Mouse (Mus musculus) CD4-positive, CD25-positive, alpha-beta regulatory T cell, adult 4 months (primary cell): ENCODE results near the gene Acbd4. TPM values are rescaled to one million over a fixed set of nuclear protein-coding genes. Genes with fewer than 3 reads are reported as not detected.

ENCODE experiments used
- ATAC-seq: one replicate; pipeline ENCODE4 v1.8.0; 2017
- polyA plus RNA-seq, 2 experiments: library from polyadenylated mRNA; unstranded; fragments of 100-300 nt; shearing (Covaris generic); gene quantifications; one replicate each; pipeline ENCODE4 v1.2.1; 2017

Gene Acbd4
- polyA plus RNA-seq, 2 experiments from 2014 or later, result 19.7 to 25.2 TPM

DNA sequence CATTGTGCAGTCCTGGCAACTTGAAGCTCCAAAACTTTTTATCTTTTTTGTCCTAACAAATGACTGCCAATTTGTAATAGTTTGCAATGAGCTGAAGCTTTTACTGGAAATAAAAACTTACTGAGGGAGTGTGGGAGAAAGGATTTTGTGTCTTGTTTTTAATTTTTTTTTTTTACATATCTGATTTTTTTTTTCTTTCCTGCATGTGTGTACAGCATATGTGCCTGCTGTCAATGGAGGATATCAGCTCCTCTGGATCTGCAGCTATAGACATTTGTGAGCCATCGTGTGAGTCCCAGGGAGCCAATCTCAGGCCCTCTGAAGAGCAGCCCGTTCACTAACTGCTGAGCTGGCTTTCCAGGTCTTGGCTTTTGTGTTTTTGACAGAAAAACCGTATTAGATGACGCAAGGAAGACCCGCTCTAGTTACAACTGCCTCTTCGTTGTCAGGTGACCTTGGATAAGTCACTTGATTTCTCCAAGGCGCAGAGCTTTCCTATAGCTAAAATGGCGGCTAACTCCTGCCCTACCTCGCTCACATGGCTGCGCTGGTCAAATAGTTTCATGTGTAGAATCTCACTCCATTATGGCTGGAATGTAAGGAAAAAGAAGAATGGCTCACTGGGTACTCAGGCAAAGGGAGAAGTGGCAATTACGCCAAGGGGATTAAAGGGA lies 12.9 kb downstream of the Acbd4 start:
- no peak for ATAC-seq

DNA sequence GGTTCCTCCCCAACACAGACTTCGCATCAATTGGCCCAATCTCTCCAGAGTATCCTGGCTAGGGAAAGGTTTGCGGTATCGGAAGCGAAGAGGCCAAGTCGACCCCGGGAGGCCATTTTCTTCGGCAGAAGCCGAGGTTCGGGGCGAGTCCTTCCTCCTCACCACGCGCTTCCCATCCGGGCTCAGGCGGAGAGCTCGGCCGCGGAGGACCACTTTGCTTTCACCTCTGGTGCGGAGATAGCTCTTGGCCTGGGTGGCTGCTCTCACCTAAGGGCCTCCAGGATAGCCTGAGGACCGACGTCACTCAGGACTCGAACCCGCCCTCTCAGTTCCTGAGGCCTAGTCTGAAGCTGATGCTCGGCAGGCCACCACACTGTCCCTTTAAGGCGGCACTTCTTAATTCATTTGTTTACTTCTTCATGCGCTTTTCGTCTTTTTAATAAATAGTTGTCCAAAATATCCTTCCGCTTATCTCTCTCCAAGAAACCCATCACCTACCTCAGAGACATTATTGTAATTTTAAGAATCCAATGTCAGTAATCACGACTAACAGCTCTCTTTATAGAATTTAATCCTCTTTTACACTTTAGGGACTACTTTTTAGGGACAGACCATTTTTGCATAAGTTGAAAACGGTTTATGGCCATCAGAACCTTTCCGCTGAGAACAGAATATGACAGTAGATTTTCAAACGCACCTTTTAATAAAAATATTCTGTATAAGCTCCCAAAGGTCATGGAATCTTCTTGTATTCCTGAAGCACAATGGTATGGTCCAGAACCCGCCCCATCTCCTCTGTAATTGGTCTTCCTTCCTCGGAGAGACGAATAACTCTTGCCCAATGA lies 13.9 kb downstream of the Acbd4 start:
- peak; percentile 46 for ATAC-seq

- peak; percentile 91 for ATAC-seq
These were observed 14.7 kb downstream of the Acbd4 start, which contains the start of gene Hexim1 for GRCm38 (mm10) chr11:103116008-103116818. Gene Hexim1, plus strand, starts transcription at chr11:103116231.

- no peak for ATAC-seq
These were observed 15.6 kb downstream of the Acbd4 start for GRCm38 (mm10) chr11:103116959-103117590.

- ATAC-seq, result no peak
These were observed 16.1 kb downstream of the Acbd4 start for GRCm38 (mm10) chr11:103117591-103118009.

DNA sequence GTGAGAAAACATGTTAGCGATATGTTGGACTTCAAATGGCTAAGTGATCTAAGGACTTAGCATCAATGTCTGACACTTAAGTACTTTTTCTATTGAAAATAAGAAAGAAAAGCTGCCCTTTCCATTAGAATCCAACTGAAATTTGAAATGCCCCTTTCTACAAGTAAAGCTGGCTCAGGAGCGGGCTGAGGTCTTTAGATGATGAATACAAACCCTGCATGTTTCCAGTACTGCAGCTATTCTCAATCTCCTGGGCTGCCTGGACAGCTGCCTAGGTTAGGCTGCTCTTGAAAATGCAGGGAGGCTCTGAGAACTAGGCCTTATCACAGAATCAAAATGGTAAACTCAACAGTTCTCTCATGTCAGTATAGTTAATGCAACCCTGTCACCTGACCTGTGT lies 17.4 kb downstream of the Acbd4 start:
- ATAC-seq, result no peak

GRCm38 (mm10) chr11:103119609-103120008 lies 18.1 kb downstream of the Acbd4 start:
- ATAC-seq, result no peak

DNA sequence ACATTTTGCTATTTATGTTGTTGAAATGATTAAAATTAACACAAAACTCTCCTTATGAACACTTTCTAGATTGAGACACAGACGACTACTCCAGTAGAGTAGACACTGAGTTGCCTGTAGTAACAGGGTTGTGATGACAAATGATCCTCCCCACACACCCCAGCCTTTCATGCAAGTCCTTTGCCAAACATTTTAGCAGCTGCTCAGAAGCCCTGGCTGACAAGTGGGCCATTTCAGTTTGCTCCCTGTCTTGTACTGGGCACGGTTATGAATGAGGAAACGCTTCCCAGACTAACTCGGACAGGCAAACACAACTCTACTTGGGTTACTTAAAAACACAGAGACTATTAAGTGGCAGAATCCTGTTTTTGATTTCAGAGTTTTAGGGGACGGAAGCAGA lies 18.8 kb downstream of the Acbd4 start:
- no peak for ATAC-seq

GRCm38 (mm10) chr11:103131701-103132575 lies 30.5 kb downstream of the Acbd4 start, which contains the start of gene Hexim2:
Gene Hexim2, plus strand, starts transcription at chr11:103132429.
- ATAC-seq, result no peak

- peak; percentile 96 for ATAC-seq
These were observed 31.3 kb downstream of the Acbd4 start for GRCm38 (mm10) chr11:103132576-103133455.

DNA sequence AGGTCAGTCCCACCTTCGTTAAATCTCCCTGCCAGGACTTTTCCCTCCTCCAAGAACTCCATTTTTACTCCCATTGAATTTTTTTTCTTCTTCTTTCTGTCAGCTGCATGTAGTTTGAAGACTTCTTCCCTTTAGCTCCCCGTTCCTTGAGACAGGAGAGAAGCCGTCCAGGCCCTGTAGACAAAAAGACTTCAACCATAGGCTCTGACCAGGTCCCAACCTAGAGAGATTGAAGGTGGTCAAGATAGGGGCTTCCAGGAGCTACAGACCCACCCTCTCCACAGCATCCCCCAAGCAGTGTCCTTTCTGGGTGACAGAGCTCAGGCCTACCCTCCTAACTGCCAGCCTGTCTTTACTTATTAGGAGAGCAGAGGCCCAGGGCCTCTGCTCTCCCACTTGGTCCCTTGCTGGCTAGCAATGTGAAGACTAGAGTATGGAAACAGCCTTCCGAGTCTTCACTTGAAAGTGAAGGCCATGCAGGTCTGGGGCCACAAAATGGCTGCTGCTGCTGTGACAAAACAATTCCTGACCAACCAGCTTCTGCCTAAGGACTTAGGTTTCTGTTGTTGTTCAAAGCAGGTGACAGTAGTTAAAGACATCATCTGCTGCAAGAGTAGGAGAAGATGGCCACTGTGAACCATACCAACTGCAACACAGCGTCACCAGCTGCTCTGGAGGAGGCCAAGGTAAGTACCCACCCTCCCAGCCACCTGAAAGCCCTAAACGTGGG lies 32.1 kb downstream of the Acbd4 start:
- ATAC-seq, result no peak

GRCm38 (mm10) chr11:103134221-103134620 lies 32.7 kb downstream of the Acbd4 start:
- ATAC-seq, result no peak

GRCm38 (mm10) chr11:103136039-103136577 lies 34.6 kb downstream of the Acbd4 start:
- no peak for ATAC-seq

GRCm38 (mm10) chr11:103139951-103140762 lies 38.7 kb downstream of the Acbd4 start:
- ATAC-seq, result no peak

DNA sequence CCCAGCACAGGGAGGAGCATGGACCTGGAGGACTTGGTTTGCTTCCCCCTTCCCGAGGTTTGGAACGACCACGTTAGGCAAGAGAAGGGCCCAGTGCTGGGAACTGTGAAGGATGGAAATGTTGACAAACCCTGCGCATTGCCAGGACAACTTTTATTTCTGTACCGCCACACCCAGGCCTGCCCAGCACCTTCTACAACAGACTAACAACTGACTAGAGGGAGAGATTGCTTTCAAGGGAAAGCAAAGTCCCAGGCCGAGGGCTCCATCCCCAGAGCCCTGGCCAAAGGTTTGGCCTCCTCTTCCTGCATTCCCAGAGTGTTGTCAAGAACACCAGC lies 39.2 kb downstream of the Acbd4 start:
- ATAC-seq, result no peak

DNA sequence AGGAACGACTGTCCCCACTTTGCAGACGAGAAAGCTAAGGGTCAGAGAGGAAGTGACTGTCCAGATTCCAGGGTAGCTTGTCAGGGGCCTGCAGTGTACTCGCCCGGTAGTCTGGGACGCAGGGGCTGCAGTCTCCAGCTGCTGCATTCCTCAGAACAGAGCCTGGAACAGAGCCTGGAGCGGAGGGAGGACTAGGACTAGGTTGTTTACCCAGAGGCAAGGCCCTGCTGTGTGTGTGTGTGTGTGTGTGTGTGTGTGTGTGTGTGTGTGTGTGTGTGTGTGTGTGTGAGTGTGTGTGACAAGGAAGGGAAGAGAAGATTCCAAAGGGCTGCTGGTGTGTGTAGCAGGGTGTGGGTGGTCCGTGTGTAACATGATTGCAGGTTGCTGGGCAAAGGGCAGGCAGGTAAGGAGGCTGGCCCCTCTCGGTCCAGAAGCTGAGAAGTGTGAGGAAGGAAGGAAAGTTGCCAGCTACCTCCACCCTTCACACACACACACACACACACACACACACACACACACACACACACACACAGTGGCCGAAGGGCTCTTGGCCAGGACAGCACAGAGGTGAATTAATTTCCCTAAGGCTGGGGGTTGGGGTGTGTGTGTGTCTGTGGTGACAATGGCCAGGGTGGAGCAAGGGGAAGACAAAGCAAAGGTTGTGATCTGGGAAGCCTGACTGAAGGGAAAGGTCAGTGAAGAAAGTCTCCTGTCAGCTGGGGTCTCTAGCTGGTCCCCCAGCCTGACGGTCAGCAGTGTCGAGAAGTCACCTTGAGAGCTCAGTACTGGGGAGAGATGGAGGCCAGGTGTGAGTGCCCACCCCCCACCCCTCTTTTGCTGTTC lies 39.8 kb downstream of the Acbd4 start:
- ATAC-seq, result no peak

- no peak for ATAC-seq
These were observed 40.4 kb downstream of the Acbd4 start for GRCm38 (mm10) chr11:103141944-103142255.
